Mouse (Mus musculus): ENCODE data around the gene Hormad2. TPM values are rescaled to one million over a fixed set of nuclear protein-coding genes. Genes with fewer than 3 reads are reported as not detected.

Gene Hormad2
- total and polyA plus RNA-seq, 3 experiments: not detected

DNA sequence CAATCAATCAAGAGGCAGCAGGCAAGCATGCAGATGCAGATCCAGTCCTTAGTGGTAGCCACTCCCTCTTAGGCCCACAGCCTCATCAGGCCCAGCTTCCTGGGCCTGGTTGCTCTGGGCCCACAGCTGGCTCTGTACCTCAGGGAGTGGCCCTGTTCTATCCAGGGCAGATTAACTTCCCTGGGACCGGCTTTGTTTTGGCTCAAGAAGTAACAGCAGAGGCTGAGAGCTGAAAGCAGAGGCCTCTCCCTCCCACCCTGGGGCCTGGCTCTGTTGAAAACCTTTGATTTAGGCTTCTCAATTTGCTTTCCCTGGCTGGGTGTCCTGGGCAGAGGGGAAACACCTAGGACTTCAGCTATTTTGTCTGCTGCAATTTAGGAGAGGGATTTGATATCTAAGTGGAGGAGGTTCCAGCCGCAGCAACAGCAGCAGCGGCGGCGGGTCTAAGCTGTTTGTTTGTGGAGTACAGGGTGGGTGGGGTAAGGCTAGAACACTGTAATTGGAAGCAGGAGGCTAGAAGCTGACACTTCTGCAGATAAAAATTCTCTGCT is 138.5 kb downstream of the Hormad2 start:
- DNase-seq (ENCODE audit: extremely low read depth): no peak
- H3K27ac ChIP-seq (ENCODE audit: insufficient read depth, low read depth): no peak overlapping the region
- no peaks in the 10 kb centered on the region for H3K36me3 ChIP-seq (replicated peaks in 1 of 2; ENCODE audit: control insufficient read depth in 1 of 2, insufficient read depth in 1 of 2, low read length in 1 of 2)
- in situ Hi-C loops (cut with MboI; ENCODE audit: low pct_ligation_motif_present, low pct_unique_long_range_greater_than_20kb, low sequenced_read_pairs): no loop called here
- H3K4me1 ChIP-seq (ENCODE audit: control insufficient read depth in 1 of 2, insufficient read depth in 2 of 2): peaks cover 27 to 53% of the 10 kb centered on the region in 2 experiments
- H3K4me2 ChIP-seq (ENCODE audit: insufficient read depth, low read depth, poor library complexity, severe bottlenecking): no peak overlapping the region
- no peaks in the 10 kb centered on the region for H3K9me3 ChIP-seq (replicated peaks; ENCODE audit: low read length)
- H3K27me3 ChIP-seq (replicated peaks): no peaks in the 10 kb centered on the region
- TF ChIP-seq TBP (conservative IDR thresholded peaks at IDR 0.05; ENCODE audit: low read depth, low read length) (no peak), USF2 (conservative IDR thresholded peaks at IDR 0.05; ENCODE audit: low read depth, low read length) (no peak), CHD2 (IDR thresholded peaks at IDR 0.05; ENCODE audit: low read length) (no peak), KAT2A (IDR thresholded peaks at IDR 0.05; ENCODE audit: insufficient replicate concordance, low read length) (no peak), EP300 (IDR thresholded peaks at IDR 0.05; ENCODE audit: low read length) (no peak)
- no peak overlapping the region for H3K9ac ChIP-seq (ENCODE audit: insufficient read depth, low read depth)
- dilution Hi-C loops (cut with MboI; ENCODE audit: extremely low pct_ligation_motif_present, extremely low pct_unique_long_range_greater_than_20kb, low sequenced_read_pairs): no loop called here
- no peaks in the 10 kb centered on the region for H3K79me2 ChIP-seq (replicated peaks; ENCODE audit: control insufficient read depth, extremely low read depth, insufficient read depth, poor library complexity, severe bottlenecking)
- no peak overlapping the region for H3K4me3 ChIP-seq (replicated peaks in 1 of 3; ENCODE audit: low read depth in 2 of 3, low read length in 2 of 3, poor library complexity in 1 of 3)

DNA sequence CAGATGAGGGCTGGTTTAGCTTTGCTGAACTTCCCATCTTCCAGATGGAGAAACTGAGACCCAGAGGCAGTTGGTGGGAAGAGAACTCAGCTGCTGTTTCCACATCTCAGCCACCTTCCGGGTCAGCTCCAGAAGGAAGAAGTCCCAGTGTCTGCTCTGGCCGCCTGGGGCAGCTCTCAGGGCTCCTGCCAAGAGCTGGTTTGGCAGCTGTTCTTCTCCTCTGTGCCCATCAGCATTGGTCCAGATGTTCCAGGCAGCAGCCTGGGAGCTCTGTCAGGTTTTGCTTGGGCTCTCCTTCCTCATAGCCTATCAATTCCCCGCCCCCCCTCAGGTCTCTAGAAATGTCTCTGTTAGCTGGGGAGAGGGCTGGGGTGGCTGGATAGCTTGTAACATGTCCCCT is 140.2 kb downstream of the Hormad2 start:
- no peaks in the 10 kb centered on the region for H3K79me2 ChIP-seq (replicated peaks; ENCODE audit: control insufficient read depth, extremely low read depth, insufficient read depth, poor library complexity, severe bottlenecking)
- H3K27ac ChIP-seq (ENCODE audit: insufficient read depth, low read depth): no peak overlapping the region; the same call in 1 of the 2 replicates
- no peak overlapping the region for H3K9ac ChIP-seq (ENCODE audit: insufficient read depth, low read depth)
- dilution Hi-C loops (cut with MboI; ENCODE audit: extremely low pct_ligation_motif_present, extremely low pct_unique_long_range_greater_than_20kb, low sequenced_read_pairs) (no loop called here), in situ Hi-C loops (cut with MboI; ENCODE audit: low pct_ligation_motif_present, low pct_unique_long_range_greater_than_20kb, low sequenced_read_pairs) (no loop called here)
- DNase-seq (ENCODE audit: extremely low read depth): no peak
- H3K4me1 ChIP-seq (ENCODE audit: control insufficient read depth in 1 of 2, insufficient read depth in 2 of 2): peaks cover 36 to 69% of the 10 kb centered on the region in 2 experiments
- no peak for TF ChIP-seq CHD1 (IDR thresholded peaks at IDR 0.05; ENCODE audit: low read depth, low read length)
- TF ChIP-seq USF1 (IDR thresholded peaks at IDR 0.05; ENCODE audit: low read depth, low read length): no peak
- TF ChIP-seq KAT2A (IDR thresholded peaks at IDR 0.05; ENCODE audit: insufficient replicate concordance, low read length): no peak
- TF ChIP-seq ETS1 (conservative IDR thresholded peaks at IDR 0.05; ENCODE audit: low read depth, low read length): no peak
- TF ChIP-seq RAD21 (IDR thresholded peaks at IDR 0.05; ENCODE audit: low read depth, low read length): no peak
- TF ChIP-seq EP300 (IDR thresholded peaks at IDR 0.05; ENCODE audit: low read length): no peak
- no peak for TF ChIP-seq SMC3 (IDR thresholded peaks at IDR 0.05; ENCODE audit: low read depth, low read length)
- TF ChIP-seq MEF2A (IDR thresholded peaks at IDR 0.05; ENCODE audit: borderline replicate concordance, low read depth, low read length): no peak
- no peak for TF ChIP-seq USF2 (conservative IDR thresholded peaks at IDR 0.05; ENCODE audit: low read depth, low read length)
- TF ChIP-seq NRF1 (IDR thresholded peaks at IDR 0.05; ENCODE audit: low read depth, low read length): no peak
- TF ChIP-seq ZMIZ1 (IDR thresholded peaks at IDR 0.05; ENCODE audit: low read depth, low read length): no peak
- no peak for TF ChIP-seq MYC (IDR thresholded peaks at IDR 0.05; ENCODE audit: low read depth, low read length)
- no peak for TF ChIP-seq POLR2AphosphoS2 (IDR thresholded peaks at IDR 0.05; ENCODE audit: low read depth, low read length)
- TF ChIP-seq MAZ (IDR thresholded peaks at IDR 0.05; ENCODE audit: low read depth, low read length): no peak
- TF ChIP-seq ELF1 (IDR thresholded peaks at IDR 0.05; ENCODE audit: low read depth, low read length): no peak
- TF ChIP-seq POLR2A (IDR thresholded peaks at IDR 0.05; ENCODE audit: low read depth, low read length): no peak
- no peak for TF ChIP-seq ZNF384 (IDR thresholded peaks at IDR 0.05; ENCODE audit: low read depth, low read length)
- TF ChIP-seq PAX5 (IDR thresholded peaks at IDR 0.05; ENCODE audit: low read length): no peak
- TF ChIP-seq CHD2 (IDR thresholded peaks at IDR 0.05; ENCODE audit: low read length): no peak
- no peak for TF ChIP-seq MXI1 (IDR thresholded peaks at IDR 0.05; ENCODE audit: low read depth, low read length)
- no peaks in the 10 kb centered on the region for H3K36me3 ChIP-seq (replicated peaks in 1 of 2; ENCODE audit: control insufficient read depth in 1 of 2, insufficient read depth in 1 of 2, low read length in 1 of 2)
- H3K4me2 ChIP-seq (ENCODE audit: insufficient read depth, low read depth, poor library complexity, severe bottlenecking): no peak overlapping the region
- no peak overlapping the region for H3K4me3 ChIP-seq (replicated peaks in 1 of 3; ENCODE audit: low read depth in 2 of 3, low read length in 2 of 3, poor library complexity in 1 of 3)
- no peaks in the 10 kb centered on the region for H3K9me3 ChIP-seq (replicated peaks; ENCODE audit: low read length)
- no peaks in the 10 kb centered on the region for H3K27me3 ChIP-seq (replicated peaks)

All from CH12.LX (cell line).